Mouse (Mus musculus) layer of hippocampus, postnatal 14 days (tissue): ENCODE data around the gene Mrps6. TPM values are rescaled to one million over a fixed set of nuclear protein-coding genes. Genes with fewer than 3 reads are reported as not detected.
A peak's percentile ranks its signal among the peaks of the same experiment; 100 is the strongest.

Experiments
- DNase-seq, 2 experiments: peaks; one replicate each; pipeline ENCODE4 v3.0.0; 2021 to 2022; ENCODE audit warnings: low spot score in 2 of 2, mixed read lengths in 1 of 2
- total RNA-seq, 2 experiments: library from RNA; stranded (reverse); gene quantifications; 2 replicates each; pipeline ENCODE4 v1.2.3; 2021

The Mrps6 gene
- total RNA-seq, 2 experiments from 2014 or later, result 46.2 to 62.5 TPM

DNA sequence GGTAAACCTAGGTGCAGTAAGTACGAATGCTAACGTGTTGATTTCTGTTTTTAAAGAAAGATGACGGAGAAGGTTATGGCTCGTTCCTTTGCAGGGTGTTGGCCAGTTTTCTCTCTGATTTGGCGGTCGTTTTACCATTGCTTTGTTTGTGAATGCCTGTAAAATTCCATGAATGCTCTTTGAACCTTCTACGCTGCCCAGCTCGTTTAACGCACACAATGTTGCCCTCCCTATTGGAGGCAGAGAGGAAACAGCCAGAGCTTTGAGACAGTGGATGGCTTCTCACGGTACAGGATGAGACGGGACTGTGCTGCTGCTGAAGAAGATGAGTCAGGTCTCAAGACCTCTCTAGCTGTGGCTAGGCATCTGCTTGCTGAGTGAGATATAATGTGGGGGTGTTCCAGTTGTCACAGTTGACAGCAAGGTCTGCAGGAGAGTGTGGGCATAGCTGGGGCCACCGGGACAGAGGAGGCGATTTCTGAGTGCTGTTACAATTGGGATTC lies 61.0 kb downstream of the Mrps6 start:
- no peak for DNase-seq

DNA sequence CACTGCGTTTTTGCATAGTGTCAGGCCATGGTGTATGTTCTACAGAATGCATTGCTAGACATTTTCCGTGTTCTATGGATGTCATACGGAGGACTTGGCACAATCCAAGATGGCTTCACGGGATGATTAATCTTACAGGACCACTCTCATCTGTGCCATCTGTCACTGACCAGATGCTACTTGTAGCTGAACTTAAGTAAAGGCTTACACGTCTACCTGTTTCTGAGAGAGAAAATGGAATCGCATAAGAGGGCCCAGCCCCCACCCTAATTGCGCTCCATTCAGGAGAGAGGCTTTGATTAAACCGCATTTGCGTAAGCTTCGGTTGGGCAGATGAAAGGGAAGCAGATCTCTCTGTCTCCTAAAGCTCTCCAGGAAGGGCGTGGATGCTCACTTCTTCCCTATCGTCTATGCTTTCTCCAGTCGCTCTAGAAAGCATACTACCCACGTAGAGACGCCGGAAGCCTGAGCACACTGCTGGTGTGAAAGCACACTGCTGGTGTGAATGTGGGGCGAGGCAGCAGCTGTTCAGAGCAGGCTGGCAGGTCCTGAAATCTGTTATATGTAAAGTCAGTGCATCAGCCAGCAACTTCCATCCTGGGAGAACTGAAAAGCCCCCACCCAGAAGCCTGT lies 62.9 kb downstream of the Mrps6 start:
- no peak for DNase-seq

DNA sequence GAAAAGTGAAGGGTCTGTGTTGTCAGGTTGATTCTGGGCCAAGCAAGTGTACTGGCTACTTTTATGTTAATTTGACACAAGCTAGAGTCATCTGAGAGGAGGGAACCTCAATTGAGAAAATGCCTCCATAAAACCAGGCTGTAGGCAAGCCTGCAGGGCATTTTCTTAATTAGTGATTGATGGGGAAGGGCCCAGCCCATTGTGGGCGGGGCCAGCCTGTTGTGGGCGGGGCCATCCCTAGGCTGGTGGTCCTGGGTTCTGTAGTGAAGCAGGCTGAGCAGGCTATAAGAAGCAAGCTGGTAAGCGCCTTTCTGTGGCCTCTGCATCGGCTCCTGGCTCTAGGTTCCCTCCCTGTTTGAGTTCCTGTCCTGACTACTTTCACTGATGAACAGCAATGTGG lies 69.2 kb downstream of the Mrps6 start:
- DNase-seq, result no peak

DNA sequence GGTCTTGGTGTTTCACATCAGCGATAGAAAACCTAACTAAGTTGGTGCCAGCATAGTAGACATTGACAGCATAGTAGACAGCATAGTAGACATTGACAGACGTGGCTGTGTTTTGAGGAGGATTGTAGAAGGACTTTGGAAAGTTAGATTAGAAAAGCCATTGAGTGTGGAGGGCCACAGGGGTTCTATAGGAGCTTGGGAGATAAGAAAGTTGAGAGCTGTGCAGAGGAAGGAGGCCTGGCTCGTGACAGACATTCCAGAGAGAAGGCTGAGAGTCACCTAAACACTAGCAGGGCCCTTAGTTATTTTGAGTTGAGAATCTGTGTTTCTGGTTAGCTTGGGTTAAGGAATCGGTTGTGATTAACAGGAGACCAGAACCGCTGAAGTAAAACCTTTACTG lies 69.6 kb downstream of the Mrps6 start:
- no peak for DNase-seq

DNA sequence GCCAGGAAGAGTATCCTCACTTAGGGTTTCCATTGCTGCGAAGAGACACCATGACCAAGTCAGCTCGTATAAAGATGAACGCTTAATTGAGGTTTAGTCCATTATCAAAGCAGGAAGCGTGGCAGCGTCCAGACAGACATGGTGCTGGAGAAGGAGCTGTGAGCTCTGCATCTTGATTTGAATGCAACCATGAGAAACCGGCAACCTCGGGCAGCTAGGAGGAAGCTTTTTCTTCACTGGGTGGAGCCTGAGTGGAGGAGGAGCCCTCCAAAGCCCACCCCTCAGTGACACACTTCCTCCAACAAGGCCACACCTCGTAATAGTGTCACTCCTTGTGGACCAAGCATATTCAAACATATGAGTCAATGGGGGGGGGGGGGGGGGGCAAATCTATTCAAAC lies 71.8 kb downstream of the Mrps6 start:
- DNase-seq, result no peak

DNA sequence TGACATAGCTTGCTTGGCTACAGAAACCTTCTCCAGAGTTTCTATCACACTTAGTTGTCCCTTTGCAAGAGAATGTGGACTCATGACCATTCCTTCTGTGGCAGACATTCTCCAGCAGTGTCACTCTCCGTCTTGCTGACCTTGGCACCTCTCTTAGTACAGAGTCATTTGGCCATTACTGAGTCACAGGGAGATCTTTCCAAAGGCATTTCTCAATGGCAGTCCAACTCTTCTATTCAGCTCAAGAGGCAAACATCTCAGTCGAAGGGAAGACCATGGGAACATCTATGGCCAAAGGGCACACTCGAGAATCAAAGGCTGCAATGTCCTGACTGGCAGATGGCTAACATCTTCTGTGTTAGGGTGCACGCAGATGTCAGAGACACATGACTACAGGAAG lies 74.4 kb downstream of the Mrps6 start:
- DNase-seq, result no peak

DNA sequence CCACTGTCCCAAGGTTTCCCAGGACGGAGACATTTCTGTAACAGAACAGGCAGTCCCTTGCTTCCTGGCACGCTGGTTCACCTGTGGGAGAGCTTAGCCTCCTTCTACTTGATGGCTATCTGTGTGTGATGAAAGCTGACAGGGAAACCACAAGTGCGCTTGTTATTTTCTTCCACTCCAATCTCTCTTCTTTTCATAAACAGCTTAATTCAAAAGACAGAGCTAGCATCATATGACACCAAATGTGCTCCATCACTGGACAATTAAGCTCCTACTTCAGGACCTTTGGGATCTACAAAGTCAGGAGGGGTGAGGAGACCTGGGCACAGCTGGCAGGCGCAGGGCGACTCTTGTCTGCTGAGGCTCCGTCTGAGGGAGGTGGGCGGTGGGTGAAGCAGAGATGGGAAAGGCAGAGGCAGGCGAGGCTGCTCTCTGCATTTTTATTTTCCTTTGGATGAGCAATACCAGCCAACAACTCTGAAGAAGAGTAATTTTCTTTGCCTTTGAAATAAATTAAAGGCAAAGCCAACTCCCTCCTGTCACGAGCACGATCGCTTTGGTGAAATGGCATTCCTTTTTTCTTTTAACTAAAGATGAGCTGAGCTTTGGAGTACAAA lies 76.2 kb downstream of the Mrps6 start:
- no peak for DNase-seq

DNA sequence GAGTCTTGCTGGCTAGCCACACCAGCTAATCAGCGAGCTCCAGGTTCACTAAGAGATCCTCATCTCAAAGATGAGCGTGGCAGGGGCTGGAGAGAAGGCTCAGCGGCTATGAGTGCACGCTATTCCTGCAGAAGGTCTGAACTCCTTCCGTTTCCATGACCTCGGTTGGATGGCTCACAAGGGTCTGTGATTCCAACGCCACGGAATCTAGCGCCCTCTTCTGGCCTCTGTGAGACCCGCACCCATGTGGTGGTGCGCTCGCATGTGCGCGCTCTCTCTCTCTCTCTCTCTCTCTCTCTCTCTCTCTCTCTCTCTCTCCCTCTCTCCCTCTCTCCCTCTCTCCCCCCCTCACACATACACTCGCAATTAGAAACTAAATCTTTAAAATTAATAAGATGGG lies 78.2 kb downstream of the Mrps6 start:
- no peak for DNase-seq

DNA sequence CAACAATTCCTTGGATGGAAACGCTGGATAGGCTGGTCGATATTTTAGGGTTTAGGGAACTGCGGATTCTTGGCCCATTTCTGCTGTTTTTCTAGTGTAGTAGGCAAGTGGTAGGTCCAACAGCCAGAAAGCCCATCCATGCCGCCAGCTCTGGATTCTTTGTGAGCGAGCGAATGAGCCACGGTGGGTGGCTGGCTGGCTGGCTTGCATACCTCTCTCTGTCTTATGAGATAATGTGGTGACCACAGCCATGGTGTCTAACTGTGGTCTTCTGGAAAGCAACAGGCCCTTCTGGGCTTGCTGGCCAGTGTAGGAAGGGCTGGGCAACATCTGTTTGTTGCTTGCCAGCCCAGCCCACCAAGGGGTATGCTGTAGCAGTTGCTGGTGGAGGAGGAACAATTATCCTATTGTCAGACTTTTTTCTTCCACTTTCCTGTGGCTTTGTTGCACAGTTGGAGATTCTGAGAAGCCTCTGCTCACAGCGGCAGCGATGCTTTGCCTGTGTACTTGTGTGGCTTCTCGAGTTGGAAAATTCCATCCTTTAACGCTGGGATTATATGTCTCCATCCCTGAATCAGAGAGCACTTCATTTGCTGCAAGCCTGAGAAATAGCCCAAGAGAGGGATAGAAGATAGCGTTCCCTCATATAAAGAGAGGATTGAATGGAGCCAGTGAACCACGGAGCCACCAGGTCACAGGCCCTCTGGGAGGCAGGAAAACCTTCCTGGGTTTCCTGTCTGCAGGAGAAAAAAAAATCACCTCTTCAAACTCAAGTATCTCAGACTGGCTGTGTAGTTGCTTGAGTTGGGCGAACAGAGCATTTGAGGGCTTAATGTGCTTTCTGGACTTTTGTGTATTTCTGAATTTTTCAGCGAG lies 81.6 kb downstream of the Mrps6 start:
- no peak for DNase-seq

DNA sequence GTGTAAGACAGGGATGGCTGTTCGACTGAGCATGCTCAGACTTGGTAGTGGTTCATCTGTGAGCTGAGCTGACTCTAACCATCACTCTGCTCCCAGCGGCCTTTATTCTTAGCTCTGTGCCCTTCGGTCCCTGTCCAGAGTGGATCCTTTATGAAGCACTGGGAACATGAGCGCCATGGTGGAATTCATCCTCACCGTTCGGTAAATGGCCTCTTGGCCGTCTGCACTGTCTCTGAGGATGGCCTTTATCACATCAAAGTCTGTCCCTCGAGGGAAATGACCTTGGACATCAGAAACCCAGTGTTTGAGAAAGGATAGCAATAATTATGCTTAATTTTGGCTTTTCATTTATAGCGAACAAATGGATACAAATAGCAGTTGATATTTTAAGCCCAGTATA lies 82.3 kb downstream of the Mrps6 start:
- no peak for DNase-seq

DNA sequence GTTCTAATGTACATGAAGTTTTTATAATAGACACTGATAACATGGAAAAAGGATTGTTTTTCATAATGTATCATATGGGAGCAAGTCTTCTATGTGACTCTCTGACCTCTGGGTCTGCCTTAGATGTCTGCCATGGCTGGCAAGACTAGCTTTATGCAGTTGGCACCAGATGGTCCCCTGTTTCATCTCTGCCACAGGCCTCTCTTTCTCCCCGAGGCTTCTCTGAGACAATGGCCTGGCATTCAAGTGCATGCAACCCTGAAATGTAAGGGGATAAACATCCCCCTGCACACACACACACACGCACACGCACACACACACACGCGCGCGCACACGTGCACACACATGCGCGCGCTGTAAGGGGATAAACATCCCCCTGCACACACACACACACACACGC lies 83.0 kb downstream of the Mrps6 start:
- DNase-seq, result no peak

DNA sequence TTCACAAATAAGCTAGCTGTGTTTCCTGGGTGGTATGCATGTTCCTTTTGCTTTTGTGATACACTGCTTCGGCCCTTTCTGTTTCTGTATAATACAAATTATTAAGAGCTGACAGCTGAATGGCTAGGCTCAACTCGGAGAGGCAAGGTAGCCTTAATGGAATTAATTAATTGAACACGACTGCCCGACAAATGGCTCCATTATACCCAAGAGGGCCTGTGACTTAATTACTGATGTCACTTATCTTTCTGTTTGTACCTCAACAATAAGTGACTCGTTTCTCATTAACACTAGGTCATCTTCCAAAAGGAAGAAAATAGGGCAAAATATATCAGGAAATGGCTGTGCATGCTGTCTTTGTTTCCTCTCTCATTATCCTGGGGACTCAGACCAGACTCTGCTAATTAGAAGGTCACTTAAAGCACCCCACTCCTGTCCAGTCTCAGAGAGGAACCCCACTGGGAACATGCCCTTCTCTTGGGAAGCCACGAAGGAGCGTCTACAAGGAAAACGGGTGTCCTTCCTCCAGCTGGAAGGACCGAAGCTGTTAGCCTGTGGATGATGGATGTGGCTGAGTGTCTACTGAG lies 84.4 kb downstream of the Mrps6 start:
- no peak for DNase-seq

DNA sequence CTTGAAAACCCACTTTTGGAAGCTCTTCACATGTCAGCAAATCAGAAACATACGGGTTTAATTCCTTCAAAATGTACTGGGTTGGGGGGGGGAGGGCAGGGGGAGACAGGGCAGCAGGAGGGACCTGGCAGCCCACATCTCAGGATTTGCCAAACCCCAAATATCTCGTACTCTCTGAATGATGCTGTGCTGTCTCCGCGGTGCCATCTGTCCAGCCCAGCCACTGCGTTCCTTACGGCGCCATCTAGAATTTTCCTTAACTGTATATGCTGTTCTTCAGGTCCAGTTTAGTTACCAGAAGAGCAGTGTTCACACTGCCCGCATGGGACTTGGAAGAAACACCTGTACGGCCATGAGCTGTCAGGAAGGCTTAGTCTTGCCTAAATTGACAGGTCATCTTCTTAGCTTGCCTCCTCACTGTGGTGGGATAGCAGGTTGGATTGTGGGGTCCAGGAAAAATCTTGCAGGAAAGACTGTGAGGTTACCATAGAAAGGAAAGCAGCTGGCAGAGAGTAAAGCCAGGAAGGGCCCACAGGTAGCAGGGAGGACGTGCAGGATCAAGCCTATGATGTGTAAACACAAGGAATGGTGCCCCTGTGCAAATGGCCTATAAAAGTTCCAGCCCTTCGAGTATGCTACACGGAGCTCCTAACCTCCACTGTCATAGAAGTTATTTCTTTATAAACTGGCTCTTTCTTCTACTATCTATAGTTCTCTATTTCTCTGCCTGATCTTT lies 89.7 kb downstream of the Mrps6 start:
- DNase-seq, result no peak

DNA sequence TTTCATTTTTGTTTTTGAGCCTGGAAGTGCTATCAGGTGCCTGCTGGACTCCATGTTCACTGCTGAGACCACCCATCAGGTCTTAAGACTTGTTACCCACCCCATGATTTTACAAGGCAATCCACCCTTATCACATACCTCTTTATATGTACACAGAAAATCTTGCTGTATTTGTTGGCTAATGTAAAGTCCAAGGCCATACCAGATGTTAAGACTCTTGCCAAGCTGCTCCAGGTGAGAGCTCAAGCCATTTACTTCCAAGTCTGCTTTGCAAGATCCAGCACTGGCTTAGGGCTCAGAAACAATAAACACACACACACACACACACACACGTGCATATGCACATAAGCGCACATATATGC lies 90.3 kb downstream of the Mrps6 start:
- DNase-seq, result no peak

DNA sequence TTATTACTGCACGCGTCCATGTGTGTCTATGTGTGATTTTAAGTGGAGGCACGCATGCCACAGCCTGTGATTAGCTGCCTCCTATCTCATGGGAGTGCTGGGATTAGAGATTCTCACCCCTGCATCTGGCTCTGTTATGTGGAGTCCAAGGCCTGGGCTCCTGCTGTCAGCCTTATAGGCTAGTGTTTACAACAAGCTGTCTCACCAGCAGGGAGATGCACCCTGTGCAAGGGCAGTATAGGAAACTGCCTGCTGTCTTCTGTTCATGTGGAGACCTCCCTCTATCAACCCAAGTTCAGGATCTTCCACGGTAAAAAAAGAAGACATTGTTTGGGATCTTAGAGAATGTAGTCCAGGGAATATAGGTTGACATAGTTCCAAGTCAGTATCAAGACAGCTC lies 92.9 kb downstream of the Mrps6 start:
- DNase-seq, result no peak

DNA sequence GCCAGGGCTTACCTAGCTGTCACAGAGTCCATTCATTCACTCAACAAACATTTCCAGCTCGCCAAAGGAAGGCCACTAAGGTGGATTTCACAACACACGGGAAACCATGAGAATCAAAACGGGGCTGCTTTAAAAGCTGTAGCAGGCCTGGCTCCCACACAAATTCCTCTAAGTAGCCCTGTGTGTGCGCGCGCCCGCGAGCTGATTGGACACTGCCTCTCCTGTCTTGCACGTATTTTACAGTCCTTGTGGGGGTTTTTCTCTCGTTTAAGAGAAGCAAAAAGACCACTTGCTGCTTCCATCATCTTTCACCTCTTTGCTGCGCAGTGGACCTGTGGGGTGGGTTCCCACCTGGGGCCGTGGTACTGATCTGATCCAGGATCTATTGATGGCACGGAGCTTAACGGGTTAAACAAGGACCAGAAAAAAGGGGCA lies 100.0 kb downstream of the Mrps6 start:
- DNase-seq, result peak; percentile 16 to 37

DNA sequence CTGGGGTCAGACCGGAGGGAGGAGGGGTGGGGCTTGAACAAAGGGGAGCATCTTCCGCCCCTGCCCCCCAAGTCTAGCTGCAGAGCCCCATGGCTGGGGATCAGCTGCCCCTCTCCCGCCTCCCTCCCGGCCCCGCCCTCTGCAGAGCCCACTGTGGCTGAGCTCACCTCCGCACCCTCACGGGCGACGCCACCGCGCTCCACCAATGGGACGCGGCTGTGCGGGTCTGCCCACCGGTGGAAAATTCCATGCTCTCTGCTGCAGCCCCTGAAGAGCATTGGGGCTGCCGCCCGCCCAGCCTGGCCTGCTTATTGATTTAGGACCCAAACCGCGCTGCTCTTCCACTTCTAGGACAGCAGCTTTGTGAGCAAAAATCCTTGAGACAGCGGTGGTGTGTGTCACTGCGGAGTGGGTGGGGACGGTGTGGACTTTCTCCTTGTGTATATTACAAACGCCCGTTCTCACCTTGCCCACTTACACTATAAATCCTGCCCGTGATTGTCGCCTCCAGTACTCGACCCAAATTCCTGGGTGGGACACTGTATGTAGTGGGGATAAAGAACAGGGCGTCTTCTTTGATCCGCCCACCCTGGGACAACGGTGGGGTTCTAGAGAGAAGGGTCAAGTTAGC lies 100.5 kb downstream of the Mrps6 start:
- DNase-seq, result peak; percentile 59 to 69

DNA sequence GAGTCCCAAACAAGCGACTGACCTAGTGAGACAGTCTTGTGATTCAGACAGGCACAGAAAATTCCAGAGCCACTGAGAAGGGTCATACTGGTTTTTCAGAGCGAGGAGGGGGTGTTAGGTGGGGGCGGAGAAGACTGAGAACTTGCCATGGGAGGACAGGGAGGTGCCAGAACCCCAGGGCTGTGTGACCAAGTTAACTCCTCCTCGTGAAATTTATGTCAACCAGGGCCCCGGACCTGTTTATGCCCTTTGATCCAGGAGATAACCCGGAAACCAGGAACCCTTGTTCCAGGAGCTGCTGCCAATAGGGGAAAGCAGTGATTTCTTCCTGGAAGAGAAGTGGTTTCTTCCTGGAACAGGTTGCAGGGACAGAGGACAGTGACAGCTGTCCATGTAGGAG lies 101.0 kb downstream of the Mrps6 start:
- DNase-seq, result no peak
